Mouse (Mus musculus): ENCODE results near the gene Camk2n2. TPM values are rescaled to one million over a fixed set of nuclear protein-coding genes. Genes with fewer than 3 reads are reported as not detected.

The Camk2n2 gene
- polyA plus RNA-seq, 1 experiment from 2014 or later, result 44.2 TPM

- peak; percentile 27 for ATAC-seq
Measured at GRCm38 (mm10) chr16:20619541-20620398, 1.3 kb downstream of the Camk2n2 start.

GRCm38 (mm10) chr16:20611357-20612227 is 9.5 kb downstream of the Camk2n2 start, which contains the start of the genes Eef1akmt4, Gm49333 and Alg3:
Gene Eef1akmt4 (plus strand): TSS chr16:20611593.
Gene Gm49333 (plus strand): TSS chr16:20611610.
Gene Alg3 (minus strand): TSS chr16:20611735.
- peak within 1 kb of the TSS; percentile 78 for H3K4me2 ChIP-seq (ENCODE audit: low read length)
- peaks cover 18% of the 10 kb centered on the region for H3K4me1 ChIP-seq (ENCODE audit: control insufficient read depth, insufficient read depth, low read depth, low read length)
- peak within 1 kb of the TSS; percentile 89 for H3K27ac ChIP-seq (ENCODE audit: low read depth, low read length)
- whole genome bisulfite sequencing, result 2% methylated on average over 40 of the region's 41 CpGs
- peak within 1 kb of the TSS; percentile 87 for H3K9ac ChIP-seq (ENCODE audit: low read depth, low read length)
- H3K9me3 ChIP-seq (ENCODE audit: control insufficient read depth, low read length), result no peaks in the 10 kb centered on the region
- H3K36me3 ChIP-seq (ENCODE audit: control insufficient read depth, insufficient read depth, low read length), result peaks cover 7% of the 10 kb centered on the region; the same call in 1 of the 2 replicates
- ATAC-seq, result peak; percentile 95
- peak within 1 kb of the TSS; percentile 87 for H3K4me3 ChIP-seq (ENCODE audit: low read length)
- H3K27me3 ChIP-seq (replicated peaks; ENCODE audit: control insufficient read depth, insufficient read depth, low read length), result no peaks in the 10 kb centered on the region

More at GRCm38 (mm10) chr16:20619541-20620398, 1.3 kb downstream of the Camk2n2 start:
- Histone ChIP-seq H3K4me3 (ENCODE audit: low read length) (peak overlapping the region; percentile 91), H3K36me3 (ENCODE audit: control insufficient read depth, insufficient read depth, low read length) (no peaks in the 10 kb centered on the region), H3K4me2 (ENCODE audit: low read length) (peak overlapping the region; percentile 72), H3K27ac (ENCODE audit: low read depth, low read length) (peak overlapping the region; percentile 97), H3K4me1 (ENCODE audit: control insufficient read depth, insufficient read depth, low read depth, low read length) (peaks cover 16% of the 10 kb centered on the region), H3K27me3 (replicated peaks; ENCODE audit: control insufficient read depth, insufficient read depth, low read length) (no peaks in the 10 kb centered on the region), H3K9ac (ENCODE audit: low read depth, low read length) (peak overlapping the region; percentile 81), H3K9me3 (ENCODE audit: control insufficient read depth, low read length) (no peaks in the 10 kb centered on the region)
- 1% methylated on average over 61 of the region's 83 CpGs for WGBS

DNA sequence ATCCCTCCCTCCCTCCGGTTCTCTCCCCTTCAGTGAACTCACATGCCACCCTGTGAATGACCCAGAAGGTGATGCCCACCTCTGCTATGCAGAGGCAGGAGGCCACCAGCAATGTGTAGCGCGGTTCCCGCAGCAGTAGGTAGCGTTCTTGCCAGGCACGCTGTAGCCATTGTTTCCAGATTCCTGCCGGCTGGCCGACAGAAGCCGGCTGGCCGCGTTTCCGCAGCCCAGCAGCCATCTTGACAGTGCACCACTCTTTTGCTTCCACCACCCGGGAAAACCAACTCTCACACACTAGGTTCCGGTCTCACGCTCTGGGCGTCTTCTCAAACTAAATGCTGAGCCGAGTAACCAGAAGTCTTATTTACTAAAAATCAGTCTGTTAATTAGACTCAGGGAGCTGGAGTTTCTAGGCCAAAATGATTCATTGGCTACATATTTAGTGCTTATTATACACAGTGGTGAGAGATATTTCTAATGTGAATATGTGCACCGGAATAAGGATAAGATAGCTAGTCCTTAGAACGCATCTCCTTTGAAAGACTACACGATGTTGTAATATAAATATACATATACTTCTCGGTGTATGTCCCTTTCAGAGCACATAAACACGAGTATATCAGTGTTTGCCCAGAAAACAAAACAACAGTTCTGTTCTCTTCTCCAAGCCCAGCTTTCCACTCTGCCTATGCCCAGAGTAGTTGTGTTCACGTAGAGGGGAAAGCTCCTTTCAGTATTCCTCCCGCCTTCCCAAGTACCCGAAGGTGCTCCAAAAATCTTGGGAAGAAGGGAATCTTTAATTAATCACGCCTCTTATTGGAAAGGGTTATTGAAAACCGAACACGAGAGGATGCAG is 10.4 kb downstream of the Camk2n2 start:
- Histone ChIP-seq H3K27ac (ENCODE audit: low read depth, low read length) (peak overlapping the region; percentile 89), H3K4me3 (ENCODE audit: low read length) (peak overlapping the region; percentile 87)
- ATAC-seq, result peak; percentile 76

GRCm38 (mm10) chr16:20604705-20605104 is 16.4 kb downstream of the Camk2n2 start:
- 46% methylated on average over 9 of the region's 9 CpGs for WGBS
- H3K27me3 ChIP-seq (replicated peaks; ENCODE audit: control insufficient read depth, insufficient read depth, low read length), result no peaks in the 10 kb centered on the region
- H3K9me3 ChIP-seq (ENCODE audit: control insufficient read depth, low read length), result no peaks in the 10 kb centered on the region
- peaks cover 8% of the 10 kb centered on the region for H3K4me1 ChIP-seq (ENCODE audit: control insufficient read depth, insufficient read depth, low read depth, low read length)
- ATAC-seq, result no peak
- H3K36me3 ChIP-seq (ENCODE audit: control insufficient read depth, insufficient read depth, low read length), result peaks cover 18% of the 10 kb centered on the region
- no peak overlapping the region for H3K9ac ChIP-seq (ENCODE audit: low read depth, low read length)
- no peak overlapping the region for H3K4me3 ChIP-seq (ENCODE audit: low read length)
- no peak overlapping the region for H3K27ac ChIP-seq (ENCODE audit: low read depth, low read length)
- H3K4me2 ChIP-seq (ENCODE audit: low read length), result no peak overlapping the region

More for the DNA sequence above, 10.4 kb downstream of the Camk2n2 start:
- H3K9ac ChIP-seq (ENCODE audit: low read depth, low read length), result peak overlapping the region; percentile 87
- H3K4me2 ChIP-seq (ENCODE audit: low read length), result peak overlapping the region; percentile 78
- peaks cover 10% of the 10 kb centered on the region for H3K36me3 ChIP-seq (ENCODE audit: control insufficient read depth, insufficient read depth, low read length)
- peaks cover 18% of the 10 kb centered on the region for H3K4me1 ChIP-seq (ENCODE audit: control insufficient read depth, insufficient read depth, low read depth, low read length)
- no peaks in the 10 kb centered on the region for H3K9me3 ChIP-seq (ENCODE audit: control insufficient read depth, low read length)
- no peaks in the 10 kb centered on the region for H3K27me3 ChIP-seq (replicated peaks; ENCODE audit: control insufficient read depth, insufficient read depth, low read length)
- WGBS, result under 1% methylated on average over 28 of the region's 28 CpGs

- no peak overlapping the region for H3K4me2 ChIP-seq (ENCODE audit: low read length)
- peaks cover 7% of the 10 kb centered on the region for H3K36me3 ChIP-seq (ENCODE audit: control insufficient read depth, insufficient read depth, low read length)
- no peaks in the 10 kb centered on the region for H3K4me1 ChIP-seq (ENCODE audit: control insufficient read depth, insufficient read depth, low read depth, low read length)
- H3K27me3 ChIP-seq (replicated peaks; ENCODE audit: control insufficient read depth, insufficient read depth, low read length), result no peaks in the 10 kb centered on the region
- whole genome bisulfite sequencing, result 62% methylated on average over 5 of the region's 5 CpGs
- no peak for ATAC-seq
- no peaks in the 10 kb centered on the region for H3K9me3 ChIP-seq (ENCODE audit: control insufficient read depth, low read length)
- no peak overlapping the region for H3K27ac ChIP-seq (ENCODE audit: low read depth, low read length)
- H3K4me3 ChIP-seq (ENCODE audit: low read length), result no peak overlapping the region
- H3K9ac ChIP-seq (ENCODE audit: low read depth, low read length), result no peak overlapping the region
Measured at GRCm38 (mm10) chr16:20600511-20600910, 20.6 kb downstream of the Camk2n2 start.

DNA sequence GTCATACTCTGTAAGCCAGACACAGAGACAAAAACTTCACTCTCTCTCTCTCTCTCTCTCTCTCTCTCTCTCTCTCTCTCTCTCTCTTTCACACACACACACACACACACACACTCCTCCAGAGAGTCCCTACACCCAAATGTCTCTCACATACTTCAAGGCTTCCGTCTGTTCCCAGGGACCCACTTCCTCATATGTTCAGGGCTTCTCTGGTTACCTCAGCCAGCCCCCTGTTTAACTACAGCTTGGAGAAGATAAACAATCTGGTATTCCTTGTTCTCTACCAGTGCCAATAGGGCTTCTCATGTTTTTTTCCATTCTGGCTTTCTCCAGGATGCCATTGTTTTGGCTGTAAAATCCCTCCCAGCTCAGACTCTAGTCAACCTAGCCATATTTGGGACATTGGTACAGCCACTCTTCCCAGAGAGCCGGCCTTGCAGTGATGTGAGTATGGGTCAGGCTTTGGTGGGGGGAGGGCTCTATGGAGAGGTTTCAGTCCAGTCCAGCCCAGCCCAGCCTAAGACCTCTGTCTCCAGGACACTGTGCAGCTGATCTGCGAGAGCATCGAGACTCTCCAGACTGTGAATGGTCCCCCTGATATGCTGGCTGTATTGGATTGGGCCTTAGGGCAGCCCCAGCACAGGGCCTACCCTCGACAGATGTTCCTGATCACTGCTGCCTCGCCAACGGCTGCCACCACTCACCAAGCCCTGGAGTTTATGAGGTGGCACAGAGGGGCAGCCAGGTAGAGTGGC is 24.2 kb downstream of the Camk2n2 start:
- no peaks in the 10 kb centered on the region; the same call in 1 of the 2 replicates for H3K36me3 ChIP-seq (ENCODE audit: control insufficient read depth, insufficient read depth, low read length)
- no peaks in the 10 kb centered on the region; the same call in 1 of the 2 replicates for H3K27me3 ChIP-seq (replicated peaks; ENCODE audit: control insufficient read depth, insufficient read depth, low read length)
- H3K4me3 ChIP-seq (ENCODE audit: low read length), result no peak overlapping the region
- no peak for ATAC-seq
- H3K9ac ChIP-seq (ENCODE audit: low read depth, low read length), result no peak overlapping the region
- no peak overlapping the region for H3K4me2 ChIP-seq (ENCODE audit: low read length)
- H3K4me1 ChIP-seq (ENCODE audit: control insufficient read depth, insufficient read depth, low read depth, low read length), result no peaks in the 10 kb centered on the region
- H3K27ac ChIP-seq (ENCODE audit: low read depth, low read length), result no peak overlapping the region
- no peaks in the 10 kb centered on the region for H3K9me3 ChIP-seq (ENCODE audit: control insufficient read depth, low read length)
- 78% methylated on average over 7 of the region's 7 CpGs for WGBS

DNA sequence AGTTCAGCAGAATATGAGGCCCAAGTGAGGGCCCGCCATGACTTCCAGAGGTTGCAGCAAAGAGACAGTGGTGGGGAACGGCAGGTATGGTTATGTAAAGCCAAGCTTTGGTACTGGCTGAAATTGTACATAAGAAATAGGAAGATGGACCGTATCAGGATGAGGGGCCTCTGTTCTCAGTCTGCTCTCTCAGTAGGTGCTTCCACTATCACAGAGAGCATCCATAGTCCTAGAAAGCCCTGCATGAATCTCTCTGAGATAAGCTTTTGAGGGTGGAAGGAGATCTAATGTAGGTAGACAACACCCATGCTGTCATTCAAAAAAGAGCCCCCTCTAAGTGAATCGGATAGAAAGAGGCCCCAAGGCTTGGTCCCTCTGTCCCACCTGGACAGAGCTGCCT is 25.4 kb downstream of the Camk2n2 start:
- H3K9ac ChIP-seq (ENCODE audit: low read depth, low read length), result no peak overlapping the region
- H3K4me2 ChIP-seq (ENCODE audit: low read length), result no peak overlapping the region
- H3K27me3 ChIP-seq (replicated peaks; ENCODE audit: control insufficient read depth, insufficient read depth, low read length), result peaks cover 5% of the 10 kb centered on the region
- H3K9me3 ChIP-seq (ENCODE audit: control insufficient read depth, low read length), result no peaks in the 10 kb centered on the region
- H3K27ac ChIP-seq (ENCODE audit: low read depth, low read length), result no peak overlapping the region
- H3K36me3 ChIP-seq (ENCODE audit: control insufficient read depth, insufficient read depth, low read length), result no peaks in the 10 kb centered on the region
- no peak overlapping the region for H3K4me3 ChIP-seq (ENCODE audit: low read length)
- WGBS, result 94% methylated on average over 4 of the region's 4 CpGs
- no peak for ATAC-seq
- H3K4me1 ChIP-seq (ENCODE audit: control insufficient read depth, insufficient read depth, low read depth, low read length), result peaks cover 5% of the 10 kb centered on the region; the same call in 1 of the 2 replicates
